Mouse (Mus musculus) embryonic facial prominence, embryonic 13.5 days (tissue): ENCODE data around the gene Fxyd4. TPM values are rescaled to one million over a fixed set of nuclear protein-coding genes. Genes with fewer than 3 reads are reported as not detected.
A peak's percentile ranks its signal among the peaks of the same experiment; 100 is the strongest.

ENCODE experiments used
- ATAC-seq: fragments of 200-750 bp; cut with Nextera tagmentation; 2 replicates; pipeline ENCODE4 v1.8.0; 2017; ENCODE audit warnings: low read depth; ENCODE audit not compliant: insufficient number of reproducible peaks, insufficient read depth, low FRiP score, low TSS enrichment
- H3K27ac ChIP-seq: fragments of 300-500 bp; sonication (generic); 2 replicates; pipeline ENCODE4 v1.5.1; 2015; ENCODE audit warnings: moderate library complexity, mild to moderate bottlenecking, inconsistent platforms
- H3K27me3 ChIP-seq: fragments of 300-500 bp; sonication (generic); 2 replicates; pipeline ENCODE4 v1.6.1; 2015; ENCODE audit warnings: mild to moderate bottlenecking, inconsistent platforms
- H3K36me3 ChIP-seq: fragments of 300-500 bp; sonication (generic); 2 replicates; pipeline ENCODE4 v1.6.1; 2015; ENCODE audit warnings: mild to moderate bottlenecking, inconsistent platforms
- H3K4me1 ChIP-seq: fragments of 300-500 bp; sonication (generic); 2 replicates; pipeline ENCODE4 v1.6.1; 2015; ENCODE audit warnings: inconsistent platforms
- H3K4me2 ChIP-seq: fragments of 300-500 bp; sonication (generic); 2 replicates; pipeline ENCODE4 v1.6.1; 2015; ENCODE audit warnings: moderate library complexity, mild to moderate bottlenecking, inconsistent platforms
- H3K4me3 ChIP-seq: fragments of 300-500 bp; sonication (generic); 2 replicates; pipeline ENCODE4 v1.5.1; 2015; ENCODE audit warnings: mild to moderate bottlenecking, inconsistent platforms
- H3K9ac ChIP-seq: fragments of 300-500 bp; sonication (generic); 2 replicates; pipeline ENCODE4 v1.6.1; 2015; ENCODE audit warnings: mild to moderate bottlenecking, inconsistent platforms
- H3K9me3 ChIP-seq: fragments of 300-500 bp; sonication (generic); 2 replicates; pipeline ENCODE4 v1.6.1; 2016; ENCODE audit warnings: inconsistent platforms
- WGBS: fragments of 180-500 bp; shearing (Covaris S2); methylation state at CpG from one replicate; pipeline ENCODE4 v1.1.7; 2015; ENCODE audit warnings: mixed read lengths; 5-methylcytosine and 5-hydroxymethylcytosine counted together
- polyA plus RNA-seq: library from polyadenylated mRNA; unstranded; fragments of >200 nt; fragmentation: Nextera tagmentation; extraction: Ambion mirVana; gene quantifications from 2 replicates; pipeline ENCODE4 v1.2.1, GENCODE M21; 2015

The Fxyd4 gene
- polyA plus RNA-seq, 1 experiment from 2014 or later, result 2.4 TPM

- H3K36me3 ChIP-seq, result peaks cover 8% of the 10 kb centered on the region
- no peak overlapping the region for H3K4me2 ChIP-seq
- H3K27ac ChIP-seq, result no peak overlapping the region
- H3K4me3 ChIP-seq, result no peak overlapping the region
- H3K4me1 ChIP-seq, result no peaks in the 10 kb centered on the region
- H3K27me3 ChIP-seq, result no peaks in the 10 kb centered on the region
- H3K9ac ChIP-seq, result no peak overlapping the region
- ATAC-seq, result no peak
- 86% methylated on average over 6 of the region's 6 CpGs for WGBS
- no peaks in the 10 kb centered on the region for H3K9me3 ChIP-seq
These were observed 3.2 kb downstream of the Fxyd4 start for GRCm38 (mm10) chr6:117934301-117934700.

- H3K27ac ChIP-seq, result no peak overlapping the region
- peaks cover 24% of the 10 kb centered on the region for H3K36me3 ChIP-seq
- no peak overlapping the region for H3K4me2 ChIP-seq
- no peaks in the 10 kb centered on the region for H3K9me3 ChIP-seq
- WGBS, result 58% methylated on average over 11 of the region's 11 CpGs
- ATAC-seq, result peak; percentile 58; the same call in 1 of the 2 replicates
- H3K4me3 ChIP-seq, result no peak overlapping the region
- H3K4me1 ChIP-seq, result no peaks in the 10 kb centered on the region
- H3K27me3 ChIP-seq, result no peaks in the 10 kb centered on the region
- H3K9ac ChIP-seq, result no peak overlapping the region
These were observed 5.0 kb downstream of the Fxyd4 start for GRCm38 (mm10) chr6:117932325-117933051.

DNA sequence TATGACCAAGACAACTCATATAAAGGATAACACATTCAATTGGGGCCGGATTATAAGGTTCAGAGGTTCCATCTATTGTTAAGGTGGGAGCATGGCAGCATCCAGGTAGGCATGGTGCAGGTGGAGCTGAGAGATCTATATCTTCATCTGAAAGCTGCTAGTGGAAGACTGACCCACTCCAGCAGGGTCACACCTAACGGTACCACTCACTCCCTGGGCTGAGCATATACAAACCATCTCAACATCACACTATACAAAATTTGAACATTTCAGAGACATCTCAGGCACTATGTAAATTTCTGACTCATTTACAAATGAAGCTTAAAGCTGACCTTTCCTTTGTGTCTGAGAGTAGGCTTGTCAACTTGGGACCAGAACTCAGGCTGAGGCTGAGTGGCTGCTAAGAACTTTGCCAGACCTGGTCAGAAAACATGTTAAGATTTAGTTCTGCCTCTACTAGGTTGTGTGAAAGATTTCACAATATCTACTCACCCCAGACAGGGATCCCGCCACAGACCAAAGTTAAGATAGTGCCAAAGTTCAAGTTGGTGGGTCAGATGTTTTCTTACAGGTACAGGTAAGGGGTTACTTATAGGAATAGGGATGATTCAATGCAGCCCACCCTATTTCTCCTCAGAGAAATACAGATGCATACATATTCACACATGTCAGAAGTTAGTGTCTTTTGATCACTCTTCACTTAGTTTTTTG is 7.4 kb downstream of the Fxyd4 start:
- WGBS, result 91% methylated on average over 3 of the region's 3 CpGs
- no peak overlapping the region for H3K4me3 ChIP-seq
- no peak overlapping the region for H3K9ac ChIP-seq
- no peak overlapping the region for H3K27ac ChIP-seq
- H3K27me3 ChIP-seq, result no peaks in the 10 kb centered on the region
- H3K36me3 ChIP-seq, result peaks cover 44% of the 10 kb centered on the region
- no peaks in the 10 kb centered on the region for H3K4me1 ChIP-seq
- no peak for ATAC-seq
- H3K9me3 ChIP-seq, result no peaks in the 10 kb centered on the region
- no peak overlapping the region for H3K4me2 ChIP-seq

DNA sequence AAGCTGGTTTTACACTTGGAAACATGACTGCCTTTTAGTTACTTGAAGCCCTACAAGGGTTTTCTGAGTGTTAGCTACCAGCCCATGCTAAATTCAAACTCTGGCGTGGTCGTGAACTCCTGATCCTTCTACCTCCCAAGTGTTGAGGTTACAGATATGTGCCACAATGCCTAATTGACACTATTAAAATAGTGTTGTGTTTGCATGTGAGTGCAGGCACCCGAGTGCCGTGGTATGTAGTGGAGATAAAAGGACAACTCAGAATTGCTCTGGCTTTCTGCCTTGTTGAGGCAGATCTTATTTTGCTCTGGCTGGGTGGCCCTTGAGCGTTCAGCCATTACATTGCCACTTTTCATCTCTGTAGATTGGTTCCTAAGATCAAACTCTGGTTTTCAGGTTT is 8.7 kb downstream of the Fxyd4 start:
- Histone ChIP-seq H3K27ac (no peak overlapping the region), H3K36me3 (peaks cover 44% of the 10 kb centered on the region)
- WGBS, result 92% methylated on average over 5 of the region's 5 CpGs

DNA sequence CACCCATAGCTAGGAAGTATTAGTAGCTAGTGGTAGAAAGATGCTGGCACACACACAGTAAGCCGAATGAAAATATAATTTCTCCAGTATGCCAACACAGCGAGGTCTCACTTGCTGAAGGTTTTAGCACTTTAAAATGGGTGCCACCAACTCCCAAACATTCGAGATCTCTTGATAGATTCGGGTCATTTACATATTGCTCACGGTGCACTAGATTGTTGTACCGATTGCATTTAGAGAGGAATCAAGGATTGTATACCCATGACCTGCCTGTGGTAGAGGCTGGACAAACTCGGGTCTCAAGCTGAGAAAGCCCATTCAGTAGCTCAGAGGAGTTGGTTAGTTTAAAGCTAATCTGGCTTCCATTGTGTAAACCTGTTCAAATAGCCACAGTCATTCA is 9.5 kb downstream of the Fxyd4 start:
- no peak overlapping the region for H3K9ac ChIP-seq
- no peak overlapping the region for H3K4me3 ChIP-seq
- H3K4me1 ChIP-seq, result no peaks in the 10 kb centered on the region
- H3K9me3 ChIP-seq, result no peaks in the 10 kb centered on the region
- H3K27me3 ChIP-seq, result no peaks in the 10 kb centered on the region
- ATAC-seq, result no peak
- H3K36me3 ChIP-seq, result peaks cover 44% of the 10 kb centered on the region
- H3K4me2 ChIP-seq, result no peak overlapping the region
- H3K27ac ChIP-seq, result no peak overlapping the region
- WGBS, result 88% methylated on average over 7 of the region's 7 CpGs

More for the DNA sequence above, 8.7 kb downstream of the Fxyd4 start:
- no peak overlapping the region for H3K9ac ChIP-seq
- H3K4me3 ChIP-seq, result no peak overlapping the region
- no peaks in the 10 kb centered on the region for H3K9me3 ChIP-seq
- H3K4me1 ChIP-seq, result no peaks in the 10 kb centered on the region
- H3K4me2 ChIP-seq, result no peak overlapping the region
- no peaks in the 10 kb centered on the region for H3K27me3 ChIP-seq
- ATAC-seq, result no peak

DNA sequence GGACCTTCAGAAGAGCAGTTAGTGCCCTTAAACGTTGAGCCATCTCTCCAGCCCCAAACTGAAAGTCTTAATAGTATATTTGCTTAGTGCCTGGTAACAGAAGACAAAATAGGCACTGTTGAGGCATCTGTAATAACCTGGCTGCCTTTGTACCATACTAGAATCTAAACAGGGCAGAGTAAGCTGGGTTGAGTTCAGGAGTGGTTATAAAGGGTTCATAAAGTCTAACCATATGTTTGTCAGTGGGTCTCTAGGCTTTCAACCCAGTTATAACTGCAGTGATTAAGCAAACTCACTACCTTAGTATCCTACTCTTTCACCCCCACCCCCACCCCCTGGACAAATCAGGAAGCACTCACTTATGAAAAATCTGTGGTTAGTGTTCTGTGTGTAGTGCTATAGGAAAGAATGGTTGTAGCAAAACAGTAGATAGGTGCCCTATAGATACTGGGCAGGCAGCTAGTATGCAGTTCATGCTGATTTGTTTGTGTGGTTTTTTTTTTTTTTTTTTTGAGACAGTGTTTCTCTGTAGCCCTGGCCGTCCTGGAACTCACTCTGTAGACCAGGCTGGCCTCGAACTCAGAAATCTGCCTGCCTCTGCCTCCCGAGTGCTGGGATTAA is 10.5 kb downstream of the Fxyd4 start:
- H3K4me1 ChIP-seq, result no peaks in the 10 kb centered on the region
- no peak for ATAC-seq
- no peak overlapping the region for H3K9ac ChIP-seq

GRCm38 (mm10) chr6:117922041-117922440 is 15.5 kb downstream of the Fxyd4 start:
- Histone ChIP-seq H3K27ac (no peak overlapping the region), H3K36me3 (peaks cover 30% of the 10 kb centered on the region), H3K4me3 (no peak overlapping the region), H3K4me1 (peaks cover 21% of the 10 kb centered on the region), H3K4me2 (no peak overlapping the region), H3K9ac (no peak overlapping the region), H3K9me3 (no peaks in the 10 kb centered on the region), H3K27me3 (no peaks in the 10 kb centered on the region)
- ATAC-seq, result no peak
- 93% methylated on average over 3 of the region's 3 CpGs for WGBS

More for the DNA sequence above, 10.5 kb downstream of the Fxyd4 start:
- H3K4me2 ChIP-seq, result no peak overlapping the region
- WGBS, result 76% methylated on average over 4 of the region's 4 CpGs
- H3K9me3 ChIP-seq, result no peaks in the 10 kb centered on the region
- no peak overlapping the region for H3K27ac ChIP-seq
- H3K27me3 ChIP-seq, result no peaks in the 10 kb centered on the region
- H3K4me3 ChIP-seq, result no peak overlapping the region
- peaks cover 46% of the 10 kb centered on the region for H3K36me3 ChIP-seq

- WGBS, result 53% methylated on average over 3 of the region's 3 CpGs
- Histone ChIP-seq H3K9ac (no peak overlapping the region), H3K9me3 (no peaks in the 10 kb centered on the region), H3K27ac (no peak overlapping the region), H3K4me2 (no peak overlapping the region), H3K4me3 (no peak overlapping the region), H3K36me3 (peaks cover 19% of the 10 kb centered on the region), H3K4me1 (peaks cover 26% of the 10 kb centered on the region), H3K27me3 (no peaks in the 10 kb centered on the region)
- no peak for ATAC-seq
These were observed 16.5 kb downstream of the Fxyd4 start for GRCm38 (mm10) chr6:117920659-117921640.

GRCm38 (mm10) chr6:117918043-117918442 is 19.4 kb downstream of the Fxyd4 start:
- Histone ChIP-seq H3K4me1 (peaks cover 32% of the 10 kb centered on the region), H3K4me3 (peak overlapping the region; percentile 73), H3K36me3 (peaks cover 13% of the 10 kb centered on the region), H3K27me3 (no peaks in the 10 kb centered on the region), H3K27ac (peak overlapping the region; percentile 95), H3K9ac (peak overlapping the region; percentile 85), H3K4me2 (peak overlapping the region; percentile 84), H3K9me3 (no peaks in the 10 kb centered on the region)
- 23% methylated on average over 5 of the region's 5 CpGs for WGBS
- ATAC-seq, result no peak

- Histone ChIP-seq H3K9me3 (no peaks in the 10 kb centered on the region), H3K27me3 (no peaks in the 10 kb centered on the region), H3K36me3 (peaks cover 13% of the 10 kb centered on the region), H3K4me1 (peaks cover 32% of the 10 kb centered on the region), H3K27ac (peak overlapping the region; percentile 95), H3K9ac (peak overlapping the region; percentile 85), H3K4me2 (peak overlapping the region; percentile 84), H3K4me3 (peak overlapping the region; percentile 73)
- peak; percentile 65; the same call in 1 of the 2 replicates for ATAC-seq
- WGBS, result under 1% methylated on average over 21 of the region's 21 CpGs
These were observed 19.9 kb downstream of the Fxyd4 start for GRCm38 (mm10) chr6:117917576-117917975.
